Mouse (Mus musculus) cerebellum, postnatal 25 days (tissue): ENCODE measurements at regions not wholly inside any gene's neighbourhood (a gene's known extent, or its start where the extent isn't known, plus 50 kb on each side); places are given as distances from the start of the nearest gene placed in this dataset.
"Not testable (repeated sequence)": the region's sequence is repeated elsewhere in the genome, so short reads cannot be mapped to it uniquely, and the experiment has no call there.

Source experiments
- DNase-seq, 2 experiments: peaks; one replicate each; pipeline ENCODE4 v3.0.0; 2021; ENCODE audit warnings: mixed read lengths in 2 of 2

DNA sequence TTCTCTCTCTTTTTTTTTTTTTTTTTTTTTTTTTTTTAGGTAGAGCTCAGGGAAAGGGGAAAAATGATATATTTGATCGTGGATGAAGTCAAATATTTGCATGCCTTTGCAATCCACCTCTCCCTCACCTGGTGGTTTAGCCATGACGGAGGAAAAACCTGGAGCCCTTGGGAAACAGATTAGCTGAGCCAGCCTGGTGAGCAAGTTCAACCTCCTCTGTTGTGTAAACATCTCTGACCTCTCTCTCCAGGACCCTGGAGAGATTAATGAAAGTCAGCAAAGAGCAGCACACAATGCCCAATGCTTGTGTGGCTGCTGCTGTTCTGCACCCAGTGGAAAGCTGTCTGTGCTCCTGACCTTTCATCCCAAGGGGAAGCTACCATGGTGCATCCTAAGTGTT, 530.2 kb upstream of the Auts2 start:
- DNase-seq, result no peak

GRCm38 (mm10) chr5:133070141-133070540, 527.0 kb upstream of the Auts2 start:
- peak; percentile 62 to 68 for DNase-seq

DNA sequence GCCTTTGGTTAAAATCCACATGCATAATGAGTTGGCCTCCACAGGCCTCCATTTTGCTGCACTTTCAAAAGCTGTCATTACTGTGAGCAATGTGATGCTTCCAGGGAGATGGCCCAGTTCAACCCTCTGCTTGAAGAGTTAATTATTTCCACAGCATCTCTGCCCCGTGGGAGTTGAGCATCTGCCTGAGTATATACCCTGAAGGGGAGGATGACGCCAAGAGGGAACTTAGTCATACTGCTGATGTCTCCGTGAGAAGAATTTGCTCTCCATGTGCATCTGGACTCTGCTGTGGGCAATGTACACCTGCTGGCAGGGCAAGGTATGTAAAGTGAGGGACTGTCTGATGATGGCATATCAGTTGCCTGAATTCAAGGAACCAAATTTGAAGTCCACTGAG, 519.3 kb upstream of the Auts2 start:
- DNase-seq, result no peak

DNA sequence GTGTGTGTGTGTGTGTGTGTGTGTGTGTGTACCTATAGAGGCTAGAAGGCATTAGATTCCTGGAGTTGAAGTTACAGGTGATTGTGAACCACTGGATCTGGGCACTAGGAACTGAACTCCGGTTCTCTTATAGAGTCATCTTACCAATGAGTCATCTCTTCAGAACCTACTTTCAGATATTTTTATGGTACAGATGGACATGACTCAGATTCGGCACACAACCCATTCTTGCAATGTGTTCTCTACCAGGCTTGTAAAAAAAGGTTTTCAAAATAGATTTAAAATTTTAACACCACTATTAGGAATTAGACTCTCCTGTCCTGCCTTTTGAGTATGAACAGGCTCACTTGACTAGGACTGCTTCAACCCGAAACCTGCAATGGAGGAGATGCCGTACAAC, 504.3 kb upstream of the Auts2 start:
- DNase-seq, result no peak

- no peak for DNase-seq
These were observed 502.5 kb upstream of the Auts2 start for GRCm38 (mm10) chr5:133045637-133046036.

- no peak for DNase-seq
These were observed 484.4 kb upstream of the Auts2 start for GRCm38 (mm10) chr5:133027590-133027989.

DNA sequence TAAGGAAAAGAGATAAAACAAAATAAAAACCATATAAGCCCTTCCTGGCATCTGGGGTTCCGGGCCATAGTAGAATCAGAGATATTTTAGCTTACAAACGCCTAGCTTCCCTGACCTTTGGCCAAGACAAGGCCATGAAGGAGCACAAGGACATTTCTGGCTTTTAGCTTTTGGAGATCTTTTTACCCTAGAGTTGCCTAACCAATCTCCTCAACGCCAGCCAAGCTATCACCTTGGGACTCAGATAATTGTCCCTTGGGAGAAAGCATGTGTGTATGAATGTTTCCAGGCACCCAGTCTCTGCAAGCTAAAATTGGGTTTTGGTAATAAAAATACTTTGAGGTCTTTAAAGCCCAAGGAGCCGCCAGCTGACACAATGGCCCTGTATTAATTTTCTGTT, 482.0 kb upstream of the Auts2 start:
- no peak for DNase-seq

DNA sequence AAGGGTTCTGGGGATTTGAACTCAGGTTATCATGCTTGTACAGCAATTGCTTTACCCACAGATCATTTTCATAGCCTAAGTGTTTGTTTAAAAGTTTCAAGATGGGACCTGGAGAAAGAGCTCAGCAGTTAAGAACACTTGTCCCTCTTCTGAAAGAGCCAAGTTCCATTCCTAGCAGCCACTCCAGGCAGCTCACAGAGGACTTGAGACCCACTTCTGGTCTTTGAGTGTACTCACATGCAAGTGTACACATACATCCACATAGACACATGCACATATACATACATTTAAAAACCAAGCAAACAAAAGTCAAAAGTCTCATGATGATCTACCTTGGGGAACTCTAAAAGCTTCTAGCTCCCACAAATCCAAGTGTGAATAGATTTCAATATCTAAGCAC, 477.7 kb upstream of the Auts2 start:
- no peak for DNase-seq

DNA sequence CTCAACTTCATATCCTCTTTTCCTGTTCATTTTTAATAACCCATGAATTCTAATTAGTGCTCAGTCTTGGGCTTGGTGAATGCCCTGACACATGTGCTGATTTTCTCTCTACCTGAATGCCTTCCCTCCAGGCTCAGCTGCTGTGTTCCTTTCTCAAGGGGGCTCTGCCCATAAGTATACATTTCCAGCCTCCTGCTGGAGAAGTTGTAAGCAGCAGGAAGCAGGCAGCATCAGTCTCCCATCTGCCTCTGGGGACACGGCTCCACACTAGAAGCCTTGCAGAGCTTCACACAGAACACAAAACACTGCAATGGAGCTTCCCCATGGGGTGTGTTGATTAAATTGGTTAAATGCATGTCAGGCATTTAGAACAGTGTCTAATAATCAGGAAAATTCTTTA, 477.0 kb upstream of the Auts2 start:
- DNase-seq, result no peak

DNA sequence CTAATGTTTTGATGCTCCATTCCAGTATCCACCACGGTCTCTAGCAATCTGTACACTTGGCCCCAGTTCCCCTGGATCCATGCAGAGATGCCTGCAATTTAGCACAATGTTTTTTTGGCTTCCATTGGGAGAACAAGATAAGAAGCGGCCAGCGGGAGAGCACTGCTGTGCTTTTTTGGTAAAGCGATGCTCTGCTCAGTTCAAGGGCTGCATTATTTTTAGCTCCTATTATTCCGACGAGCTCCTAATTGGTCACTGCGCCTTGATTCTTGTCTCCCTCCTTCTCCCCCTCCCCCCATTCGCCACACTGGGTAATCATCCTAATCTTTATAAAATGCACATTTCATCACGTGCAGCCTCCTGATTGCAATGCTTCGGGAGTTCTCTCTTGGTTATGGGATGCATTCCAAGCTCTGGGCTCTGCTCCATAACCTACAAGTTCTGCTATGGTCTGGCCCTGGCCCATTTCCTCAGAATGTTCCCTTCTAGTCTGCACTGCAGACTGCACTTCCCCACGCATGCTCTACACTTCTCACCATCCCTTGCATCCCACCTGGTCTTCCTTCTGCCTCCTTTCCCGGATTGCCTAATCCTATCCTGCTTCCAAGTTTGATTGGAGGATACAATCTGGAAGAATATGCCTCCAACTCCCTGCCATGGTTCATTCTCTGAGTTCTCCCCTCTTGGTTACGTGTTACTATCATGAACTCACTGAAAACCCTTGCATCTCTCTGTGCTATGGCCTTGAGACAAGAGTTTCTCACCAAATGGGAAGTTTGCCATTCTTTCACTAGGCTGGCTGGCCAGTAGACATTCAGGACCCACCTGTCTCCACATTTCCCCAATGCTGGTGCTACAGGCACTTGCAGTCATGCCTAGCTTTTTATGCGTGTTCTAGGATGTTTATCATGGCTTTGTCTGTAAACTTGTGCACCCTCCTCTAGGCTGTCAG, 467.8 kb upstream of the Auts2 start:
- DNase-seq, result peak; percentile 89 to 91

GRCm38 (mm10) chr5:132982866-132983265, 439.7 kb upstream of the Auts2 start:
- no peak for DNase-seq

GRCm38 (mm10) chr5:132979013-132979412, 435.9 kb upstream of the Auts2 start:
- DNase-seq, result no peak

DNA sequence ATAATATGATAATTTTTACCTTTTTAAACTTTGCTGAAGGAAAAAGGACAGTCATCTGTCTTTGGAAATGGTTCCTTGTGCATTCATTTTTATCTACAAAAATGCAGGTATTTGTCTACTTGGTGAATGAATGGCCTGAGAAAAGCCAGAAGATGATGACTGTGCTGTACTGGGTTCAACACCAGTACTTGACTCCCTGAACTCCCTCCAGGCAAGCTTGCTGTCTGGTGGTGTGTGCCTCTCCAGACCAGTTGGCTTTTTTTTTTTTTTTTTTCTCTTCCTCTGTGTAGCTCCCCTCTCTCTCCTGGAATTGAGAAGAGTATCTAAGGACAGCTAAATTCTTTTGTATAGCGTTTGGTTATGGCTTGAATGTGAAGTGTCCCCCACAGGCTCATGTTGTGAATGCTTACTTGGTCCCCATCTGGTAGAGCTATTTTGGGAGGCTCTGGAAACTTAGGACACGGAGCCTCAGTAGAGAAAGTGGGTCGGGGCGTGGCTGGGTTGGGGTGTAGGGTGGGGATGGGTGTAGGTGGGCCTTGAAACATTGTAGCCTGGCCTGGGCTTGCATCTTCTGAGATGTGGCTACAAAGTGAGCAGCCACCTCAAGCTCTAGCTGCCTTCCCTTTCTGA, 432.3 kb upstream of the Auts2 start:
- DNase-seq, result no peak

DNA sequence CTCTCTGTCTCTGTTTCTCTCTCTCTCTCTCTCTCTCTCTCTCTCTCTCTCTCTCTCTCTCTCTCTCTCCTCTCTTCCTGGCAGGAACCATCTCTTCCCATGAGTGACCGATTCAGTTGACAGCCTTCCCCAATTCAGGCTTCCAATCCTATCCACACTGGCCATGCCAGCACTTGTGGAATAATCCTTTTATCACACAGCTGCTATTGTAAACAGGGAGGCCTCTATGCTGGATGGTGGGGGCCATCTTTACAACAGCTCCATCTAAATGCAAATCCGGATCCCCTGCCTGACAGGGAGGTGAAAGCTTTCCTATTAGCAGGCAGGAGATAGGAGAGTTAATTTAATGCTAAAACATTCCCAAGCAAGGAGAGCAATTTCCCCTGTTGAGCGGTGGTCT, 431.7 kb upstream of the Auts2 start:
- no peak for DNase-seq

GRCm38 (mm10) chr5:132971046-132971445, 427.9 kb upstream of the Auts2 start:
- peak in 1 of 2 experiments; percentile 14 for DNase-seq

DNA sequence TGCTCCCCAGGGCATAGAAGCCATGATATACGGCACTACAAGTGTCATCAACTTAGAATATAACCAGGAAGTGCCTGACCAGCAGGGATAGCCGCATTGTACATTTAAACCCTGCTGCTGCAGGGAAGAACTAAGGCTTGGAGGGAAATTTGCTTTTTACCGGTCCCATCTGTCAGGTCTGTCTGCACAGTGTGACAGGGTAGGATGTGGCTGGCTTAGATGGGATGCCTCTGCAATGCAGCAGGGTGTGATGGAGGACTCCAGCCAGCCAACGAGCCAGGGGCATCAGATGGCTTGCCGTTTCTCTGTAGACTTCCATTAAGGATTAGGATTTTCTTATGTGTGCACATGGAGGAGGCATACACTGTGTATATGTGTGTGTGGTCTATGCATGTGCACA, 426.2 kb upstream of the Auts2 start:
- peak; percentile 75 for DNase-seq

GRCm38 (mm10) chr5:132959901-132960300, 416.8 kb upstream of the Auts2 start:
- DNase-seq, result no peak

DNA sequence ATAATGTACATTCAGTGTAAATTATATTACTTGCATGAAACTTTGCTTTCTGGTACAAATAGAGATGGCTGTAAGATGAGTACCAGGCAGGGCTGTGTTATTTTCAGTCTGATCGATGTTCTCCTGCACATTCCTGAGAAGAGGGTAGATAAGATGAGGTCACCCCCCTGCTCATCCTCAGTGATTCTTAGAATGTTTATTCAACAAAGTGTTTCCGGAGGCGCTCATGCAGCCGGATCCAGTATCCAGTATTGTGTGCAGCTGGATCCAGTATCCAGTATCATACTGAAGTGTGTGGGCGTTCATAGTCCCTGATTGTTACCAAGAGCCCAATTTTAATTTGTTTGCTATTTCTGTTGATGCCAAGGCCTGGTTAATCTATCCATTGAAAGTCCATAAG, 413.0 kb upstream of the Auts2 start:
- no peak for DNase-seq

- DNase-seq, result no peak
These were observed 411.9 kb upstream of the Auts2 start for GRCm38 (mm10) chr5:132955051-132955450.

DNA sequence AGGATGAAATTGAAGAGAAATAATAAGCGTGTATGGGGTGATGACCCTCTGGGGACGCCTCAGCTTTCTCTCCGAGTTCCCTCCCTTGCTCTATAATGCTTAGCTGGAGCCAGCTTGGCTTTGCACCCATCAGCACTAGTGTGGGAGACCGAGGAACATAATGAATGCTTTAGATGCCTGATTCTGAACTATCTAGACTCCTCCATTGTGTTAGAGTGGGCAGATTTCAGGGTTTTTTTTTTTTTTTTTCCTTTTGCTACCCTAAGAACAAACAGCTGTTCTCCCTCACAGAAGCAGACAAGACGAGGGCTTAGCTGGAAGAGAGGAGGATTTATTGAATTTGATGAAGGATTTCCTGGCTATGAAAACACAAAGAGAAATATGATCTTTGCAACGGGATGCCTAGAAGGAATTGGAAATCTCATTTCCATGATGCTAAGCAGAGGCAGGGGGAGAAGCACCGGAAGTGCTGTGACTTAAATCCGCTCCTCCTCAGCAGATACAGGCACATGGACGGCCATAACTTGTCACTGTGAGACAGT, 390.4 kb upstream of the Auts2 start:
- DNase-seq, result no peak

DNA sequence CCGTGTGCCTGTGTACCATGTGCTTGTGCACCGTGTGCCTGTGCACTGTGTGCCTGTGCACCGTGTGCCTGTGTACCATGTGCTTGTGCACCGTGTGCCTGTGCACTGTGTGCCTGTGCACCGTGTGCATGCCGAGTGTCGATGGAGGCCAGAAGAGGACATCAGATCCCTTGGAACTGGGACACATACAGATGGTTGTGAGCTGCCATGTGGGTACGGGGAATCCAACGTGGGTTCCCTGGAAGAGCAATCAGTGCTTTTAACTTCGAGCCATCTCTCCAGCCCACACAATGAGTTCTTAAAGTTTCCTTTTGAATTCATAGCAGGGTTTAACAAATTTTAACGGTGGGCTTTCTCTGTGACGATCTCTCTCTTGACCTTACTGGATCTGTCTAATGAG, 386.8 kb upstream of the Auts2 start:
- DNase-seq, result not testable (repeated sequence)

GRCm38 (mm10) chr5:132923365-132923764, 380.2 kb upstream of the Auts2 start:
- no peak for DNase-seq

DNA sequence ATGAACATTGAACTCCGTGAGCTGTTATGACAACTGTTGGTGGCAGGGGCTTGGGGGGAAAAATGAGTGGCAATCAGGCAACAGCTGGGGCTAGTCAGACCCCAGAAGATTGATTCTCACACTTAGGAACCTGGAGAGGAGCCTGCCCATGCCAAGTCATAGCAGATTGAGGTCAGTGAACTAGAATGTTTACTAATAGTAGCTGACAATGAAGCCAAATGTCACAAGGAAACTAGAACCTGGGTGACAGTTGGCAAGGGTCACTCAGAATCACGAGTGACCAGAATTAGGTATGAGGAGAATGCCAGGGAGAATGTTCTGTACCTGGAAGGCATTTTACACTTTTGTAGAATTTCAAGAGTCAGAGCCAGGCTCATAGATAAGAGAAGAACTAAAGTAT, 365.9 kb upstream of the Auts2 start:
- peak; percentile 35 to 42 for DNase-seq

GRCm38 (mm10) chr5:132908220-132908619, 365.1 kb upstream of the Auts2 start:
- peak; percentile 28 to 29 for DNase-seq
